Mouse (Mus musculus): ENCODE results near the gene Gm3159. TPM values are rescaled to one million over a fixed set of nuclear protein-coding genes. Genes with fewer than 3 reads are reported as not detected.
"Not testable (repeated sequence)": the region's sequence is repeated elsewhere in the genome, so short reads cannot be mapped to it uniquely, and the experiment has no call there.

Gm3159 gene
- total RNA-seq (2017): not detected in 2 replicates

- ATAC-seq (replicated peaks; ENCODE audit: low read depth, poor library complexity, severe bottlenecking): not testable (repeated sequence)
These were observed at the start of gene Gm3159 for GRCm38 (mm10) chr14:4397226-4397625. Gm3159 (plus strand) TSS chr14:4397526.

- ATAC-seq (replicated peaks; ENCODE audit: low read depth, poor library complexity, severe bottlenecking): not testable (repeated sequence)
These were observed 28.3 kb upstream of the Gm3159 start for GRCm38 (mm10) chr14:4368991-4369390.

- not testable (repeated sequence) for ATAC-seq (replicated peaks; ENCODE audit: low read depth, poor library complexity, severe bottlenecking)
These were observed 27.6 kb upstream of the Gm3159 start for GRCm38 (mm10) chr14:4369691-4370090.

- not testable (repeated sequence) for ATAC-seq (replicated peaks; ENCODE audit: low read depth, poor library complexity, severe bottlenecking)
These were observed 19.5 kb upstream of the Gm3159 start for GRCm38 (mm10) chr14:4377871-4378270.

- ATAC-seq (replicated peaks; ENCODE audit: low read depth, poor library complexity, severe bottlenecking): not testable (repeated sequence)
These were observed 11.7 kb upstream of the Gm3159 start for GRCm38 (mm10) chr14:4385606-4386005.

- ATAC-seq (replicated peaks; ENCODE audit: low read depth, poor library complexity, severe bottlenecking): not testable (repeated sequence)
These were observed 4.3 kb upstream of the Gm3159 start for GRCm38 (mm10) chr14:4392841-4393530.

GRCm38 (mm10) chr14:4398624-4399023 is 1.3 kb downstream of the Gm3159 start:
- not testable (repeated sequence) for ATAC-seq (replicated peaks; ENCODE audit: low read depth, poor library complexity, severe bottlenecking)

GRCm38 (mm10) chr14:4400115-4400789 is 2.9 kb downstream of the Gm3159 start:
- ATAC-seq (replicated peaks; ENCODE audit: low read depth, poor library complexity, severe bottlenecking): not testable (repeated sequence)

- not testable (repeated sequence) for ATAC-seq (replicated peaks; ENCODE audit: low read depth, poor library complexity, severe bottlenecking)
These were observed 3.9 kb downstream of the Gm3159 start for GRCm38 (mm10) chr14:4401245-4401644.

GRCm38 (mm10) chr14:4403840-4404239 is 6.5 kb downstream of the Gm3159 start:
- ATAC-seq (replicated peaks; ENCODE audit: low read depth, poor library complexity, severe bottlenecking): not testable (repeated sequence)

- not testable (repeated sequence) for ATAC-seq (replicated peaks; ENCODE audit: low read depth, poor library complexity, severe bottlenecking)
These were observed 12.6 kb downstream of the Gm3159 start for GRCm38 (mm10) chr14:4409939-4410338.

GRCm38 (mm10) chr14:4414965-4415835 is 17.9 kb downstream of the Gm3159 start, which contains the start of gene Gm3164:
Gm3164 (plus strand) TSS chr14:4415448.
- ATAC-seq (replicated peaks; ENCODE audit: low read depth, poor library complexity, severe bottlenecking): not testable (repeated sequence)

GRCm38 (mm10) chr14:4430692-4431091 is 33.4 kb downstream of the Gm3159 start, which contains the start of gene Gm3173:
Gm3173 (plus strand) TSS chr14:4430992.
- ATAC-seq (replicated peaks; ENCODE audit: low read depth, poor library complexity, severe bottlenecking): not testable (repeated sequence)

Other genes starting within 250 kb of the Gm3159 start
- gene Gm3127, start 232.5 kb upstream of the Gm3159 start, total RNA-seq (2017): not detected in 2 replicates
- not detected in 2 replicates for gene Gm2974, start 214.9 kb upstream of the Gm3159 start, total RNA-seq (2017)
- gene Gm3138, start 147.9 kb upstream of the Gm3159 start, total RNA-seq (2017): not detected in 2 replicates
- not detected in 2 replicates for gene Gm3149, start 80.2 kb upstream of the Gm3159 start, total RNA-seq (2017)
- gene 2610042L04Rik, start 62.8 kb upstream of the Gm3159 start, total RNA-seq (2017): not detected in 2 replicates
- gene Gm3164, start 17.9 kb downstream of the Gm3159 start, total RNA-seq (2017): not detected in 2 replicates
- not detected in 2 replicates for gene Gm3173, start 33.5 kb downstream of the Gm3159 start, total RNA-seq (2017)
- not detected in 2 replicates for gene Gm3182, start 84.2 kb downstream of the Gm3159 start, total RNA-seq (2017)
- gene Gm3047, start 157.9 kb downstream of the Gm3159 start, total RNA-seq (2017): not detected in 2 replicates
- not detected in 2 replicates for gene Gm8159, start 234.8 kb downstream of the Gm3159 start, total RNA-seq (2017)